Mouse (Mus musculus) thymus, postnatal 36 days (tissue): Measurements from ENCODE around the gene Macf1.
"Not testable (repeated sequence)": the region's sequence is repeated elsewhere in the genome, so short reads cannot be mapped to it uniquely, and the experiment has no call there.

ENCODE experiments used
- DNase-seq, 2 experiments: peaks; one replicate each; pipeline ENCODE4 v3.0.0; 2022; ENCODE audit warnings: mixed read lengths in 2 of 2

The Macf1 gene

DNA sequence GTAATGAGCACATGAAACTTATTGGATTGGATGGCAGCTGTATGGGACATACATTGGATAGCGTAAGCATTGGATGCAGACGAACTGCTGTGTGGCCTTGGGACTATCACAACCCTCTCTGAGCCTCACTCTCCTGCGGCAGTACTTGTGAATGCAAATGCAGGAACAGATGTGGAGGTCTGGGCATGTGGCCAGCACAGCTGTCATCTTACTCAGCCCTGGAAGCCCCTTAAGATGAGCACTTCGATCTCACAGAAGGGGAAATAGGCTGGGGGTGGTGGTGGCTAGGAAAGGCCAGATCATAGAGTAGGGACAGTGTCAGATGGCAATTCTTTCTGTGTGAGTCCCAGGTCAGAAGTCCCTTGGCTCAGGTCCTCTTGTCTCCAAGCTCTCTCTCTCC, 346.5 kb downstream of the Macf1 start:
- DNase-seq = no peak

DNA sequence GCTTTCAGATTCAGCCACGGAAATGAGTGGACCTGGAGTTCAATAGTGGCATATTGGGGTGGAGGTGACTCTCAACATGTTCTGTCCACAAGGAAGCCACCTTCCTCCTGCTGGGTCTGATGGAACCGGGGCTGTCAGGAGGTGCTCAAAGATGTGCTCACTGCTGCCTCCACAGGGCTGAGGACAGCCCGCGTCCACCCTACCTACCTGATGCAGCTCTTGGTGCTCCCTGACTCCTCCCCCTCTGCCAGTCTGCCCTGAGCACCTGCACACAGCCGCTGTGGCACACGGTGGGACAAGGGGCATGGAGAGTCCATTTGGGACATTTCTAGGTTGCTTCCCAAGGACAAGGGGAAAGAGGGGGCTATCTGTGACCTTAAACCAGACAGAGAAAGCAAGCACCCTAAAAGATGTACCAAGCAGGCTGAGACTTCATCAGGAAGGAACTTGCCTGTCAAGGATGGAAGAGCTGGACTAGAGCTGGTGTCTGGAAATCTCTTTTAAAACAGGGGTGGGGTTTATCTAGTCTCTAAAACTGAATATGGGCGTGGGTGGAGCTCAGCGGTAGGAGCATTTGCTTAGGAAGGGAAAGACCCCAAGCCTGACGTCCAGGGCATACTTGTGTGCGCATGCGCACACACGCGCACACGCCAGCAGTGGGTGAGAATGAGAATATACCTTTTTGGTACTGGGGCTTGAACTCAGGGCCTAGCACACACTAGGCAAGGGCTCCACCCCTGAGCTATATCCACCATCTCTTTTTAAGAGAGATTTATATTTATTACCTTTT, 348.2 kb downstream of the Macf1 start:
- no peak for DNase-seq

DNA sequence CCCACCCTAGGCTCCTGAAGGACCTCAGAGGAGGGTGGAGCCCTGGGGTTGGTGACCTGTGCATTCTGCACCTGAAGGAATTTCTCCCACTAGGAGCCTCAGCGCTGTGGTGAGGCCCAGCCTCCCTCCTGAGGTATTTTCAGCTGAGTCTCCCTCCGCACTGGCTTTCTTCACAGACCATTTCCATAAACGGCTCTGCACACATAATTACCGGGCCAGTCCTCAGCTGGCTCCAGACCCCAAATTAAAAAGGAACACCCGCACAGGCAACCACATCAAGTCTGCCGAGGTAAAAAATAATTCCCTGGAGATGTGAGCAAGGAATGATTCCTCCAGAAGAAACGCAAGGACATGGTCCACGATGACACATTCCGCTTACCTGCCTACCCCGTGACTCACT, 348.9 kb downstream of the Macf1 start:
- DNase-seq = not testable (repeated sequence)

GRCm38 (mm10) chr4:123334177-123334576, 350.0 kb downstream of the Macf1 start:
- DNase-seq = no peak

- DNase-seq = no peak
Observed at GRCm38 (mm10) chr4:123333151-123333550, 351.0 kb downstream of the Macf1 start.

GRCm38 (mm10) chr4:123331961-123332360, 352.2 kb downstream of the Macf1 start:
- not testable (repeated sequence) for DNase-seq

DNA sequence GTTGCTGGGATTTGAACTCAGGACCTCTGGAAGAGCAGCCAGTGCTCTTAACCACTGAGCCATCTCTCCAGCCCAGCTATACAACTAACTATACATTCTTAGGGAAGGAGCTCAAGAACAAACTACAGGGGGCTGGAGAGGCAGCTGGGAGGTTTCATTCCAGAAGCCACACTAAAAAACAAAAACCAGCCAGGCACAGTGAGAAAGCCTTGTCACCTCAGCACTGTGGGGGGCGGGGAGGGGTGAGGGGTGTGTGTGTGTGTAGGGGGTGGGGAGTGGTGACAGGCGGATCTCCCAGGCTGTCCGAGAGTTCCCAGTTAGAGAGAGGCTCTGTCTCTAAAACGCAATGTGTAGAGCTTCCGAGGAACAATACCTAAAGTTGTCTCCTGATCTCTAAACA, 352.8 kb downstream of the Macf1 start:
- DNase-seq = no peak

GRCm38 (mm10) chr4:123328946-123329345, 355.2 kb downstream of the Macf1 start:
- DNase-seq = no peak

DNA sequence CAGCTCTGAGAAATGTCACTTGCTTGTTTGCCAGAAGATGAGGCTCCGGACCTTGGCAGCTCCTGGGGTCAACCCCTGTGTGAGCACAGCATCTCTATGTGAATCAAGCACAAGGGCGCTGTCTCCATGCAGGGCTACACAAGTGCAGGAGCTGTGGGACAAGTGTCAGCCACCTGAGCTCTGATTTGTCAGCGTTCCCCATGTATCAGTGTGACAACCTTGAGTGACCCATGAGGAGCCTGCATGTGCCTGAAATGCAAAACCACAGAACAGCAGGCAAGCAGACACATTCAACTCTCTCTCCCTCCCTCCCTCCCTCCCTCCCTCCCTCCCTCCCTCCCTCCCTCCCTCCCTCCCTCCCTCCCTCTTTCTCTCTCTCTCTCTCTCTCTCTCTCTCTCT, 356.5 kb downstream of the Macf1 start:
- DNase-seq = no peak

GRCm38 (mm10) chr4:123326087-123326486, 358.1 kb downstream of the Macf1 start:
- DNase-seq = no peak

GRCm38 (mm10) chr4:123323534-123323933, 360.6 kb downstream of the Macf1 start, which contains the start of gene Oxct2a:
Oxct2a (minus strand) TSS chr4:123323634.
- no peak for DNase-seq

DNA sequence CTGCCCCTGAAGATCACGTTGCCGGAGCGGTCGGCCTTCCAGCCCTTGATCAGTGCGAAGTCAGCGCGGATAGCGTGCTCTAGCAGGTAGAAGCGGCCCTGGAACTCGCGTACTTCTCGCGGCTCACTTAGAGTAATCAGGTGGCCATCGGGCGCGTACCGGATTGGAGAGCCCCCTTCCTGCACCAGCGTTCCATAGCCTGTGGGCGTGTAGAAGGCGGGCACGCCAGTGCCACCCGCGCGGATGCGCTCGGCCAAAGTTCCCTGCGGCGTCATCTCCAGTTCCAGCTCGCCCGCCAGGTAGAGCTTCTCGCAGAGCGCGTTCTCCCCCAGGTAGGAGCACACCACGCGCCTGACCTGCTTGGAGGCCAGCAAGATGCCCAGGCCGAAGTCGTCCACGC, 361.2 kb downstream of the Macf1 start:
- DNase-seq = not testable (repeated sequence)

DNA sequence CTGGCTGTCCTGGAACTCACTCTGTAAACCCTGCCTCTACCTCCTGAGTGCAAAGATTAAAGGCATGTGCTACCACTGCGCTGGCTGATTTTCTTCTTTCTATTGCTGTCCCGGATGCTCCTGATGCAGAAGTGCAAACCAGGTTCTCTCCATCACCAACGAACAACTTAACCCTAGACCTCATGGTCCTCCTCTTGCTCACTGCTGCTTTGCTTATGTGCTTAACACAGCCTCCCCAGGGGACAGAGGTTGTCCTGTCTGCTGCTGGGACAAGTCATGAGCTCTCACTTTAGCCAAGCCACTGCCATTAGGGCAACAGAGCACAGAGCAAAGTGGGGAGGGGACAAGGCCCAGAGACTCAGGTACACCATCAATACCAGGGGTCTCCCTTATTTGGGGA, 369.7 kb downstream of the Macf1 start:
- DNase-seq = no peak

DNA sequence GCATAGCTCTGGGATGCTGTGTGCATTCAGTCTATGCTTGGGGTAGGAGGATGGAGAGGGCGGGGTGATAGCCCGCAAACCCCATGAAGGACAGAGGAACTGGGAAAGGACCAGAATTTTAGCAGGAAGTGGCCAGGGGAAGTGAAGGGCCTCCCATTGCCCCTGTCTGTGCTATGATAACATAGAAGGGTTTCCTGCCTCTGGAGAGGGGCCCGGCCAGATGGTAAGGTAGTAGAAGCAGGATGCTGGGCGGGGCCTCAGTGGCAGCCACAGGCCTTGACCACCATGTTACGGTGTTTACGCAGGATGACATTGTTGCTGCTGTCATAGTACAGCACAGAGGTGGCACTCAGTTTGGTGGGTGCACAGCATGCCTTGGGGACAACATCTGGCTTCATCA, 371.1 kb downstream of the Macf1 start:
- no peak for DNase-seq

GRCm38 (mm10) chr4:123311845-123312244, 372.3 kb downstream of the Macf1 start:
- no peak for DNase-seq

GRCm38 (mm10) chr4:123308292-123308691, 375.9 kb downstream of the Macf1 start:
- no peak for DNase-seq

- DNase-seq = no peak
Observed at GRCm38 (mm10) chr4:123306999-123307398, 377.2 kb downstream of the Macf1 start.

DNA sequence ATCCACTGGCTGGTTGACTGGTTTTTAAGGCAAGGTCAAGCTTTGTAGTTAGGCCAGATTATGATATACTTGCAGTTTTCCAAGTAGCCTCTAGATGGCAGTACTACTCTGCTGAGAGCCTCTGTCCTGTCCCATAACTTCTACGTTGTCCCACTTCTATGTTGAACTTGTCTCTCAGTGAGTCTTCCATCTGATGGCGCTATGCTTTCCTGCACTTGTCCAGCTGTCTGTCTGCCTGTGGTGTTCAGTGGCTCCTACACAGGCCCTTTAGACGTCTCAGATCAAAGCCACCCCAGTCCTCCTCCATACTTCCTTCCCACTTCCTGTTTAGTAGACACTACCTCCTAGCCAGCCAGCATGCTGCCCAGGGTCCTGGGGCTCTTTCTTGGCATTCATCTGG, 378.4 kb downstream of the Macf1 start:
- peak; percentile 23 to 29 for DNase-seq
